Mouse (Mus musculus): ENCODE results near the gene Adamts18. TPM values are rescaled to one million over a fixed set of nuclear protein-coding genes. Genes with fewer than 3 reads are reported as not detected.

Adamts18 gene
- not detected for total RNA-seq (2021)

DNA sequence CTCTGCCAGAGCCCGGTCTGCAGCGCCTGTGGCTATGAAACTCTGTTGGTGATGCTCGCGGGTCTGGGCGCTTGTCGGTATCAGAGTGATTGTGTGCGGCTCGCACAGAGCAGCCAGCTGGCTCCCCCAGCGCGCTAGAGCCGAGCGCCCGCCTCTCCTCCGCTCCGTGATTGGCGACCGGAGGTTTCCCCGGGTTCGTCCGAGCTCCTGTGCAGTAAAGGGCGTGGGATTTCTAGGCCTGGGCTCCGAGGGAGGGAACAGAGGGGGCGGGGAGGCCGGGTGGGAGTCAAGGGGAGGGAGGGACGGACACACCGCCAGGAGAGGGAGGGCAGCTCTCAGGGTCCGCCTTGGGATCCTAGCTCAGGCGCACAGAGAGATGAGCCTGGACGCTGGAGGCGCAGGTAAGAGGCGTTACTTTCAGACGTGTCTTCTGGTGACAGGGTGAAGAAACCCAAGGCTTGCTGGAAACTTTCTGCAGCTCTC is at the start of gene Adamts18:
Adamts18 (minus strand) TSS at position 86 of the 483 bp plus-strand sequence.
- intact Hi-C loops (cut with DNase I), result no loop called here
- DNase-seq (ENCODE audit: low spot score), result no peak

DNA sequence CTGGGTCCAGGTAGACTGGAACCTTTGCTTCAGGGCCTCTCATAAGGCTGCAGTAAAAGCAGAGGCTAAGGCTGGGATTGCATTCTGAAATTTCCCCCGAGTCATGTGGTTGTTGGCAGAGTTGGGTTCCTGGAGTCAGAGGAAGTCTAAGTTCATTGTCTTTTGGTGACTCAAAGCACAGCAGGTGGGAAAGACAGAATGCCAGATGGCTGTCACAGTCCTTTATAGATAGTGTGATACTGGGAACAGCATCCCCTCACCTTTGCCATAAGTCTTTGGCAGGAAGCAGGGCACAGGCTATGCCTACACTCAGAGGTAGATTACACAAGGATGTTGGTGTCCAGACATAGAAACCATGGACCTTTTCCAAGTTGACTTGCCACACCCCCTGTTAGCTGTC is 47.9 kb upstream of the Adamts18 start:
- DNase-seq (ENCODE audit: low spot score), result no peak
- intact Hi-C loops (cut with DNase I), result no loop called here

- intact Hi-C loops (cut with DNase I), result no loop called here
- DNase-seq (ENCODE audit: low spot score), result no peak
Observed at GRCm38 (mm10) chr8:113891376-113891775, 42.8 kb upstream of the Adamts18 start.

GRCm38 (mm10) chr8:113886509-113886908 is 38.0 kb upstream of the Adamts18 start:
- intact Hi-C loops (cut with DNase I), result no loop called here
- no peak for DNase-seq (ENCODE audit: low spot score)

DNA sequence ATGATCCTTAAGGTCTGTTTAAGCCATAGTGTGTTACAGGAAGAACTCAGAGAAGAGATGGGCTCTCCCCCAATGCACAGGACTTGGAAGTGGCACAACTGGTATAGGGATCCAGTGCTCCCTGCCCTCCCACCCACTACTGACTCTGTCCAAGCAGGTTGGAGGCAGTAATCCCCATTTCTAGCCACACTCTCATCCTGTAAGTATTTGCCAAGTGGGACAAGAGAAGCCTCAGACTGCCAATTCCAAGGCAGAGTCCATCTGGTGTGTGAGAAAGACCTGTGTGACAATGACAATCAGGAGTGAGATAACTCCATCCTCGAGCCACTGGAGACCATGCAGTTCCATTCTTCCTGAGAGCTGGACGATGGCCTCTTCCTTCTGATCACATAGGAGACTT is 36.6 kb upstream of the Adamts18 start:
- intact Hi-C loops (cut with DNase I), result no loop called here
- no peak for DNase-seq (ENCODE audit: low spot score)

DNA sequence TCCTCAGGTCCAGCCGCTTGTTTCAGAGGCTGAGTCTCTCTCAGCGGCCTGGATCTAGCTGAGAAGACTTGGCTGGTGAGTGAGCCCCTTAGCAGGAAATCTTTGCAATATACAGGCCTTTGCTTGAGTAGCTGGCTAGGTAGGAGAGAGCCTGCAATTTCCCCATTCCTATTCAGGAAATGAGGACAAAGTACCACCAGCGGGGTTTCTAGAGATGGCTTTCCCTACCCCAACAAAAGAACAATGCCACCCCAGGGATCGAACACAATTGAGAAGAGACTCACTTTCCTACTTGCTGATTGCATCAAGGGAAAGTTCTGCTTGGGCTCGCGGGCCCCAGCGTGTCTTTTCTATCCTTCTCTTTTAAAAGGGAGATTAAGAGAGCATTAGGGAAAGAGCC is 35.5 kb upstream of the Adamts18 start:
- intact Hi-C loops (cut with DNase I), result no loop called here
- no peak for DNase-seq (ENCODE audit: low spot score)

GRCm38 (mm10) chr8:113882558-113882957 is 34.0 kb upstream of the Adamts18 start:
- intact Hi-C loops (cut with DNase I), result no loop called here
- DNase-seq (ENCODE audit: low spot score), result no peak

GRCm38 (mm10) chr8:113878411-113879006 is 30.0 kb upstream of the Adamts18 start:
- intact Hi-C loops (cut with DNase I), result no loop called here
- DNase-seq (ENCODE audit: low spot score), result no peak

DNA sequence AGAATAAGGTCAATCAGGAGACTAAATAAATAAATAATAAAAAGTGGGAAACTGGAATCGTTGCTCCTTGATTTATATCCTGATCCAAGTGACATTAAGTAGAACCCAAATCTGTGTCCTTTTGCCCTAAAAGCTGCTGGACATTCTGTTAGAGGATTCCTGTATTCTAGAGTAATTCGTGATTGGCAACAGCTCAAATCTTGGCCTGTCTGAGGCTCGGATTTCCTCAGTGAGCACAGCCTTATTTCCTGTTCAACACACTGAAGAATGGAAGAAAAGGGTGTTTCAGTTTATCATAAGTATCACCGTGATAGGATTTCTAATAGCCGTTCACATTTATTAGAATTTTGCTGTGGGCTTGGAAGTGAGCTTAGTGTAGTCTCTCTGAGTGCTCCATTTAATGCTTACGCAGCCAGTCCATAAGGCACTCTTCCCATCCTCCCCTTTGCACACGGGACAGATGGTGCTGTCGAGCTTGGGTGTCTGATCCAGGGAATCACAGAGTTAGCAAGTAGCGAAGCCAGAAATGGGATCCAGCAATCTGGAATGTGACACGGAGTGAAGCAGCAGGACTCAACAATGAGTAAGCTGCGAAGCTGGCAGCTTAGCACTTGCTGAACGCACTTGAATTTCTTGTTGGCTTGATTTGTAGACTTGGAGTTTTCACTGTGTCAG is 25.0 kb upstream of the Adamts18 start:
- intact Hi-C loops (cut with DNase I), result no loop called here
- DNase-seq (ENCODE audit: low spot score), result no peak

- intact Hi-C loops (cut with DNase I), result no loop called here
Observed at GRCm38 (mm10) chr8:113872436-113872835, 23.9 kb upstream of the Adamts18 start.

GRCm38 (mm10) chr8:113866530-113866929 is 18.0 kb upstream of the Adamts18 start:
- no peak for DNase-seq (ENCODE audit: low spot score)
- intact Hi-C loops (cut with DNase I), result no loop called here

More at GRCm38 (mm10) chr8:113872436-113872835, 23.9 kb upstream of the Adamts18 start:
- no peak for DNase-seq (ENCODE audit: low spot score)

DNA sequence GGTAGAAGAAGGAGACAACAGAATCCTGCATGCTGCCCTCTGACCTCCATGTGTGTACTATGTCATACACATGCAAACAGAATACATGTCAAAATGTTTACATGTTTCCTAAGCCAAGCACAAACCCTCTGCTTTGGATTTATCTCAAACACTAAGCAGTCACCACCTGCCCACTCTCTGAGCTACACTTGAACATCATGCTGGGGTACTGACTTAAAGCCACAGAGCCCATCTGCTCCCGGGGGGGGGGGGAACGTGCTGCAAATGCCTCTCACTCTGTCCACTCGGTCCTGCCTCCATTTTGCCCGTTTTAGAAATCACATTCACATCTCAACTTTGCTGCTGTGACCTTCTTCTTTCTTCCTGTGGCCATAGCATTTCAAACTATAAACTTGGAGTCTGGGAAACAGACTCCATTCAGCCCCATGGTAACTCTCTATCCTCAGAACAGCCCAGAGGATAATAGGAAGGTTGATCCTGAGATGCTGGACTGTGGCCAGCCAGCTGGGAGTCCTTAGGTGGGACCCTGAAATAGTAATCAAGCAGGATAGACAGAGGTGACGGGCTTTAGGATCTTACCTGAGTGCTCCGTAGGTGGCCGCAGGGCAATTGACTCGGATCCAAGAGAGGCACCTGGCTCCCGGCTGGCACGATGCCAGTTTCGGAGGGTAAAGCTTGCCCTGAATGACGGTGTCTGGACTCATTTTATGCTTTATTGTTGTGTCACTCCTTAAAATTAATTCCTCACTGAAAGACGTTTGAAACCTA is 17.0 kb upstream of the Adamts18 start:
- intact Hi-C loops (cut with DNase I), result no loop called here
- no peak for DNase-seq (ENCODE audit: low spot score)

DNA sequence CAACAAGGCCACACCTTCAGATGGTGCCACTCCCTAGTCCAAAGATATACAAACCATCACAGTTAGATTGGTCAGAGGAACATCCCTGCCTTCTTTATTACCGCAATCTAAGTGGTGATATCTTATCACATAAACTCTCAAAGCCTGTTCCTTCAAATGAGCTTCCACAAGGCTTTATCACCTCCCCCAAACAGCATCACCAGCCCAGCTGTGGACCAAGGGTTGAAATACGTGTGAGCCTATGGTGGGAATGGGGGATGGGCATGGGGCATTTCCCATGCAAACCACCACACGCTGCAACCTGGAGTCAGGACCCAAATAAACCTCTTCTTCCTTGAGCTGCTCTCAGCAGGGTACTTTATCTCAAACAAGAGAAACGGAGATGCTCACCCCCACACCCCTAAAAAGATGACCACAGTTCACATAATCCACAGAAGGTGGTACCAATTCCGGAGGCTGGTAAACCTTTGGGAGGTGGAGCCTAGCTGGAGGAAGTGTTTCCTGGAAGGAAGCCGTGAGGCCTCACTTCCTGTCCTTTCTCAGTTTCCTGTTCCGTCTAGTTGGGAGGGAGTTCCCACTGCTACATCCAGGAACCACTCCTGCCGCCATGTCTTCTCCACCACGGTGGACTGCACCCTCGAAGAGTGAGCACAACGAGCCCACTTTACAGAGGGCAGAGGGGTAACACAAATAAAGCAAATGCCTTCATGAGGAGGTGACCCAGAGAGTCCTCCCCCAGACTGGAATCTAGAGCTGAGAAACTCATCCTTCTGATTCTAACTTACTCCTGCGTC is 11.5 kb upstream of the Adamts18 start:
- intact Hi-C loops (cut with DNase I), result loop anchor here (10.0 kb wide), 1 partner anchor 205 kb away; no protein-coding TSS in a partner anchor
- DNase-seq (ENCODE audit: low spot score), result no peak

DNA sequence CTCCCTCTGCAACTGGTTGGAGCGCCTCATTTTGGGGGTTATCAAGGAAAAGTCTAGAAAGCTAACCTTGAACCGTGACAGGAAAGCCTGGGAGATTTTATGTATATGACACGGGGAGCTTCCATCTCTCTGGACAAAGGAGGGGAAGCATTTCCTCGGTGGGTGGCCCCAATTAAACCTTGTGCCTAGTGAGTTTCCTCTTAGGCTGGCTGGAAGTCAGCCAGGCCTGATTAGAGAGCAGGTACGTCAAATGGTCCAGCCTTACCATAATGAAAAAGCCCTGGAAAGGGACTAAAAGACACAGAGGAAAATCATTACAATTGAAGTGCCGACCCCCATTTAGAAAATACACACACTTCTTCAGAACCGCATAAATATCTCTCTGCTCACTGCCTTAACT is 10.3 kb upstream of the Adamts18 start:
- intact Hi-C loops (cut with DNase I), result loop anchor here (10.0 kb wide), 1 partner anchor 206 kb away; no protein-coding TSS in a partner anchor

DNA sequence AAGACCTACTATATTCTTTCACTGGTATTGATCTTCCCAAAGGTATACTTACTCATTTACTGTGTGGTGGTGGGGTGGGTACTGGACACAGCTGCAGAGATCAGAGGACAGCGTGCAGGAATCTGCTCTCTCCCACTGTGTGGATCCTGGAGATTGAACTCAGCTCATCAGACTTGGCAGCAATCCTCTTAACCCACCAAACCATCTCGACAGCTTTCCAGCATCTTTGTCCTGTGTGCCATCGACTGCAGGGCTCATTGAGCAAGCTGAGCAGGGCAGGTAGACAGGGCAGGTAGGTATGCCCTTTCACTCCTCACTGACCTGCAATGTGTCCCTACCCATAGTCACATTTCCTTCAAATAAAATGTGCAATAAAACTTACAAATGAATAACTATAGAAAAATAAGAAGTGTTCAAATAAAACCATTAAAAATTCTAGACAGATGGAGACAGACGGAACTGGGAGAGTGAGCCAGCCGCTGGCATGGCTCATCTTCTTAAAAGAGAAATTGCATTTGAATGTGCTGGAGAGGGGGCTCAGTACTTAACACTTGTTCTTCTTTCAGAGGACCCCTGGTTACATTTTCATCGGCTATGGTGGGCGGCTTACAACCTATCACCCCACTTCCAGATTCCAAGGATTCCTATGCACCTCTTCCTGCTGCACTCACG is 6.2 kb upstream of the Adamts18 start:
- DNase-seq (ENCODE audit: low spot score), result no peak
- intact Hi-C loops (cut with DNase I), result loop anchor here (5.0 to 10.0 kb wide), 2 partner anchors 187 to 210 kb away; no protein-coding TSS in a partner anchor

More for the DNA sequence above, 10.3 kb upstream of the Adamts18 start:
- no peak for DNase-seq (ENCODE audit: low spot score)

GRCm38 (mm10) chr8:113853714-113854113 is 5.2 kb upstream of the Adamts18 start:
- DNase-seq (ENCODE audit: low spot score), result no peak
- intact Hi-C loops (cut with DNase I), result loop anchor here (5.0 to 10.0 kb wide), 2 partner anchors 186 to 211 kb away; no protein-coding TSS in a partner anchor

- no peak for DNase-seq (ENCODE audit: low spot score)
- intact Hi-C loops (cut with DNase I), result loop anchor here (2.0 to 10.0 kb wide), 3 partner anchors 133 to 213 kb away; no protein-coding TSS in a partner anchor
Observed at GRCm38 (mm10) chr8:113851655-113852054, 3.1 kb upstream of the Adamts18 start.

GRCm38 (mm10) chr8:113848081-113848652 is 371 bp downstream of the Adamts18 start:
- intact Hi-C loops (cut with DNase I), result no loop called here

DNA sequence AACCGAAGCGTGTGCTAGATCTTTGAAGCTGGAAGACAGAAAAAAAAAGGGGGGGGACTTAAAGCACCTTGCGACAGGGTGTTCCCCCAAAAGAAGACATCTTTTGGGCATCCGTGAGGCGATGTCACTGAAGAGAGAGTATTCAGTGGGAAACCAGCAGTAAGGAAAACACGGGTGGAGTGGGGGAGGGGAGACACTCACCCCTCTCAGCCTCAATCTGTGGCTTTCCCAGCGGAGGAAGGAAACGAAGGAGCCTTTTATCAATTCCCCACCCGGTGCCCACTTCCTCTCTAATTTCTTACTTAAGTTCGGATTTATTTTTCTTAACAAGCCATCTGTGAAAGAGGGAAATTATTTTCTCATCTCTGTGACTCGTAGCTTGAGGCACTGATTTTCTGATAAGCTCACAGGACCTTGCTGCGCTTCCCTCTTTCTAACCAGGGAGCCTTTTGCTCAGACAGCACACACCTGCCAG is 895 bp downstream of the Adamts18 start:
- intact Hi-C loops (cut with DNase I), result no loop called here
- no peak for DNase-seq (ENCODE audit: low spot score)

More at GRCm38 (mm10) chr8:113848081-113848652, 371 bp downstream of the Adamts18 start:
- no peak for DNase-seq (ENCODE audit: low spot score)
